Mouse (Mus musculus): ENCODE results near the gene Fign.

- TF ChIP-seq POLR2A (IDR thresholded peaks at IDR 0.05; ENCODE audit: extremely low read depth, insufficient read depth, low read length) (no peak), CTCF (IDR thresholded peaks at IDR 0.05; ENCODE audit: low read depth, low read length) (no peak)
Observed at GRCm38 (mm10) chr2:64043099-64043498, 54.7 kb downstream of the Fign start.
